Mouse (Mus musculus): ENCODE data around the gene March9. TPM values are rescaled to one million over a fixed set of nuclear protein-coding genes. Genes with fewer than 3 reads are reported as not detected.
"Not testable (repeated sequence)": the region's sequence is repeated elsewhere in the genome, so short reads cannot be mapped to it uniquely, and the experiment has no call there.

The March9 gene
- polyA plus RNA-seq, 1 experiment from 2014 or later, result 0.39 TPM

GRCm38 (mm10) chr10:127072969-127073368, 13.0 kb upstream of the March9 start:
- not testable (repeated sequence) for H3K4me2 ChIP-seq (ENCODE audit: low read length); H3K9me3 ChIP-seq (ENCODE audit: control insufficient read depth, low read length); ATAC-seq (ENCODE audit: insufficient number of reproducible peaks, insufficient read depth, low FRiP score, low read depth); H3K4me3 ChIP-seq (ENCODE audit: control insufficient read depth in 1 of 2, insufficient read depth in 1 of 2, low read depth in 1 of 2, low read length in 2 of 2); H3K9ac ChIP-seq (ENCODE audit: low read length); H3K4me1 ChIP-seq (ENCODE audit: control insufficient read depth in 2 of 2, insufficient read depth in 2 of 2, low read length in 2 of 2); H3K27ac ChIP-seq (replicated peaks in 1 of 2; ENCODE audit: control insufficient read depth in 1 of 2, insufficient read depth in 1 of 2, low read depth in 2 of 2, low read length in 2 of 2); H3K36me3 ChIP-seq (ENCODE audit: control insufficient read depth, insufficient read depth, low read length)
- H3K27me3 ChIP-seq (ENCODE audit: control insufficient read depth, insufficient read depth, low read length), result peaks cover 29% of the 10 kb centered on the region
- 83% methylated on average over 2 of the region's 2 CpGs for WGBS

GRCm38 (mm10) chr10:127072270-127072669, 12.3 kb upstream of the March9 start:
- not testable (repeated sequence) for H3K4me3 ChIP-seq (ENCODE audit: control insufficient read depth in 1 of 2, insufficient read depth in 1 of 2, low read depth in 1 of 2, low read length in 2 of 2); H3K9me3 ChIP-seq (ENCODE audit: control insufficient read depth, low read length); H3K9ac ChIP-seq (ENCODE audit: low read length); H3K27ac ChIP-seq (replicated peaks in 1 of 2; ENCODE audit: control insufficient read depth in 1 of 2, insufficient read depth in 1 of 2, low read depth in 2 of 2, low read length in 2 of 2); H3K4me1 ChIP-seq (ENCODE audit: control insufficient read depth in 2 of 2, insufficient read depth in 2 of 2, low read length in 2 of 2); H3K4me2 ChIP-seq (ENCODE audit: low read length); ATAC-seq (ENCODE audit: insufficient number of reproducible peaks, insufficient read depth, low FRiP score, low read depth)
- WGBS, result 88% methylated on average over 4 of the region's 4 CpGs
- H3K36me3 ChIP-seq (ENCODE audit: control insufficient read depth, insufficient read depth, low read length), result peaks cover 15% of the 10 kb centered on the region
- peaks cover 22% of the 10 kb centered on the region for H3K27me3 ChIP-seq (ENCODE audit: control insufficient read depth, insufficient read depth, low read length)

- 81% methylated on average over 9 of the region's 9 CpGs for WGBS
- no peak overlapping the region for H3K27ac ChIP-seq (replicated peaks in 1 of 2; ENCODE audit: control insufficient read depth in 1 of 2, insufficient read depth in 1 of 2, low read depth in 2 of 2, low read length in 2 of 2)
- peaks cover 7 to 9% of the 10 kb centered on the region in 2 experiments for H3K4me1 ChIP-seq (ENCODE audit: control insufficient read depth in 2 of 2, insufficient read depth in 2 of 2, low read length in 2 of 2)
- no peak overlapping the region for H3K9ac ChIP-seq (ENCODE audit: low read length)
- H3K36me3 ChIP-seq (ENCODE audit: control insufficient read depth, insufficient read depth, low read length), result peaks cover 26% of the 10 kb centered on the region
- ATAC-seq (ENCODE audit: insufficient number of reproducible peaks, insufficient read depth, low FRiP score, low read depth), result no peak
- peak overlapping the region; percentile 90 for H3K4me2 ChIP-seq (ENCODE audit: low read length)
- H3K4me3 ChIP-seq (ENCODE audit: control insufficient read depth in 1 of 2, insufficient read depth in 1 of 2, low read depth in 1 of 2, low read length in 2 of 2), result peak overlapping the region in 1 of 2 experiments; percentile 61; a peak in 2 of 4 replicates
- H3K27me3 ChIP-seq (ENCODE audit: control insufficient read depth, insufficient read depth, low read length), result peaks cover 11% of the 10 kb centered on the region
- no peaks in the 10 kb centered on the region for H3K9me3 ChIP-seq (ENCODE audit: control insufficient read depth, low read length)
These were observed 11.2 kb upstream of the March9 start for GRCm38 (mm10) chr10:127071203-127071602.

- H3K27me3 ChIP-seq (ENCODE audit: control insufficient read depth, insufficient read depth, low read length), result peaks cover 4% of the 10 kb centered on the region
- peaks cover 34% of the 10 kb centered on the region for H3K36me3 ChIP-seq (ENCODE audit: control insufficient read depth, insufficient read depth, low read length)
- 2% methylated on average over 36 of the region's 36 CpGs for WGBS
- H3K4me2 ChIP-seq (ENCODE audit: low read length), result peak within 1 kb of the TSS; percentile 90
- H3K4me3 ChIP-seq (ENCODE audit: control insufficient read depth in 1 of 2, insufficient read depth in 1 of 2, low read depth in 1 of 2, low read length in 2 of 2), result peak within 1 kb of the TSS; percentile 61 to 96
- ATAC-seq (ENCODE audit: insufficient number of reproducible peaks, insufficient read depth, low FRiP score, low read depth), result peak; percentile 85
- no peaks in the 10 kb centered on the region for H3K9me3 ChIP-seq (ENCODE audit: control insufficient read depth, low read length)
- H3K9ac ChIP-seq (ENCODE audit: low read length), result peak within 1 kb of the TSS; percentile 79
- H3K27ac ChIP-seq (replicated peaks in 1 of 2; ENCODE audit: control insufficient read depth in 1 of 2, insufficient read depth in 1 of 2, low read depth in 2 of 2, low read length in 2 of 2), result peak within 1 kb of the TSS; percentile 80 to 94
- H3K4me1 ChIP-seq (ENCODE audit: control insufficient read depth in 2 of 2, insufficient read depth in 2 of 2, low read length in 2 of 2), result peaks cover 9 to 13% of the 10 kb centered on the region in 2 experiments
These were observed 10.5 kb upstream of the March9 start, which contains the start of gene Tspan31 for GRCm38 (mm10) chr10:127070190-127071121. Gene Tspan31 (minus strand): TSS chr10:127070264.

- WGBS, result 5% methylated on average over 30 of the region's 30 CpGs
These were observed 9.6 kb upstream of the March9 start for GRCm38 (mm10) chr10:127069281-127070189.

GRCm38 (mm10) chr10:127068360-127069038, 8.5 kb upstream of the March9 start:
- no peak for ATAC-seq (ENCODE audit: insufficient number of reproducible peaks, insufficient read depth, low FRiP score, low read depth)
- Histone ChIP-seq H3K27me3 (ENCODE audit: control insufficient read depth, insufficient read depth, low read length) (no peaks in the 10 kb centered on the region), H3K36me3 (ENCODE audit: control insufficient read depth, insufficient read depth, low read length) (peaks cover 44% of the 10 kb centered on the region), H3K9ac (ENCODE audit: low read length) (peak overlapping the region; percentile 79), H3K9me3 (ENCODE audit: control insufficient read depth, low read length) (no peaks in the 10 kb centered on the region), H3K4me1 (ENCODE audit: control insufficient read depth in 2 of 2, insufficient read depth in 2 of 2, low read length in 2 of 2) (peaks cover 14 to 24% of the 10 kb centered on the region in 2 experiments), H3K4me3 (ENCODE audit: control insufficient read depth in 1 of 2, insufficient read depth in 1 of 2, low read depth in 1 of 2, low read length in 2 of 2) (peak overlapping the region in 1 of 2 experiments; percentile 61; a peak in 1 of 4 replicates), H3K4me2 (ENCODE audit: low read length) (peak overlapping the region; percentile 90), H3K27ac (replicated peaks in 1 of 2; ENCODE audit: control insufficient read depth in 1 of 2, insufficient read depth in 1 of 2, low read depth in 2 of 2, low read length in 2 of 2) (no peak overlapping the region)
- 82% methylated on average over 9 of the region's 9 CpGs for WGBS

More at GRCm38 (mm10) chr10:127069281-127070189, 9.6 kb upstream of the March9 start:
- Histone ChIP-seq H3K4me3 (ENCODE audit: control insufficient read depth in 1 of 2, insufficient read depth in 1 of 2, low read depth in 1 of 2, low read length in 2 of 2) (peak overlapping the region; percentile 61 to 96), H3K36me3 (ENCODE audit: control insufficient read depth, insufficient read depth, low read length) (peaks cover 43% of the 10 kb centered on the region), H3K27ac (replicated peaks in 1 of 2; ENCODE audit: control insufficient read depth in 1 of 2, insufficient read depth in 1 of 2, low read depth in 2 of 2, low read length in 2 of 2) (peak overlapping the region; percentile 80 to 94), H3K9me3 (ENCODE audit: control insufficient read depth, low read length) (no peaks in the 10 kb centered on the region), H3K9ac (ENCODE audit: low read length) (peak overlapping the region; percentile 79), H3K27me3 (ENCODE audit: control insufficient read depth, insufficient read depth, low read length) (no peaks in the 10 kb centered on the region), H3K4me2 (ENCODE audit: low read length) (peak overlapping the region; percentile 90), H3K4me1 (ENCODE audit: control insufficient read depth in 2 of 2, insufficient read depth in 2 of 2, low read length in 2 of 2) (peaks cover 14 to 22% of the 10 kb centered on the region in 2 experiments)
- no peak for ATAC-seq (ENCODE audit: insufficient number of reproducible peaks, insufficient read depth, low FRiP score, low read depth)
